Mouse (Mus musculus): Measurements from ENCODE around the gene Gng12. TPM values are rescaled to one million over a fixed set of nuclear protein-coding genes. Genes with fewer than 3 reads are reported as not detected.
A peak's percentile ranks its signal among the peaks of the same experiment; 100 is the strongest.

Gng12 gene
- 37.9 and 43.3 TPM in 2 replicates for total RNA-seq (2014; rRNA removed)
- 60.1 and 62.4 TPM in 2 replicates for polyA plus RNA-seq (2015; fragmentation: Nextera tagmentation; extraction: Ambion mirVana)

DNA sequence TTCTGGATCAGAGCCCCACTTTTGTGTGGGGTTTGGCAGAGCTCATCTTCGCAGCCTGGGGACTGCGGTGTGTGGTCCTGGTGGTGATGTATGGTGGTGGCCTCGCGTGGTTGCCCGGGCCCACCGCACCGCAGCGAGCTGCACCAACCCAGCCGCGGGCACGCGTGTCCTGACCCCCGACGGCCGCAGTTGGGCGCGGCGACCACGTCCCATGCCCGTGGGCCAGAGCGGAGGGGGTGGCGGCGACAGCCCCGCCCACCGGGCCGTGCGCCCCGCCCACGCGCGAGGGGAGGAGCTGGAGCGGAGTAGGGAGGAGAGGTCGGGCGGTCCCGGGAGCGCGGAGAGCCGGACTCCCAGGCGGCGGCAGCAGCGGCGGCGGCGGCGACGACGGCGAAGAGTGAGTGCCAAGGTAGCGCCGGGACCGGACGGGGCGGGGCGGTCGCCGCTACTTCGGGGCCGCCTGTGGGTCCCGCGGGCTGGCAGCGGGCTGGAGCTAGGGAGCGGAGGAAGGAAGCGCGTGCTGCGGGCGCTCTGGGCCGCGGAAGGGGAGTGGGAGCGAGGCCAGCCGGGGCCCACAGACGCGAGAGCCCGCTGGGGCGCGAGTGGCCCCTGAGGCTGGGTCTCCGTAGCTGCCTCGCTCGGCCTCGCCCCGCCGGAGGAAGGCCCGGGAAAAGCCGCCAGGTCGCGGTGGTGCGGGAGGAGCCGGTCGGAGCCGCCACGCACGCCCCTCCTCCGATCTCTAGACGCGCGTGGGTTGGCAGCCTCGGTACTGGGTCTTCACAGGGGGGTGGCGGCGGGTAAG, at the start of gene Gng12:
Gng12 (plus strand) TSS at position 279 of the 802 bp plus-strand sequence.
- no peaks in the 10 kb centered on the region for H3K36me3 ChIP-seq (ENCODE audit: insufficient read depth, low read length)
- ATAC-seq (ENCODE audit: low FRiP score) (peak; percentile 85), DNase-seq (ENCODE audit: low spot score) (peak; percentile 72)
- under 1% methylated on average over 68 of the region's 98 CpGs for WGBS
- peak within 1 kb of the TSS; percentile 84 for H3K4me2 ChIP-seq (ENCODE audit: low read depth, low read length, poor library complexity, severe bottlenecking)
- H3K9ac ChIP-seq (replicated peaks; ENCODE audit: low read length, poor library complexity, severe bottlenecking), result peak within 1 kb of the TSS; percentile 83
- H3K4me3 ChIP-seq (ENCODE audit: low read depth, low read length), result peak within 1 kb of the TSS; percentile 76
- no peaks in the 10 kb centered on the region for H3K9me3 ChIP-seq (ENCODE audit: low read length)
- H3K27ac ChIP-seq (ENCODE audit: low read depth, low read length), result peak within 1 kb of the TSS; percentile 51
- H3K4me1 ChIP-seq (ENCODE audit: insufficient read depth, low read length), result no peaks in the 10 kb centered on the region; the same call in 1 of the 2 replicates
- TF ChIP-seq CTCF (IDR thresholded peaks at IDR 0.05), result peak; percentile 23
- H3K27me3 ChIP-seq (ENCODE audit: insufficient read depth, low read length), result no peaks in the 10 kb centered on the region

DNA sequence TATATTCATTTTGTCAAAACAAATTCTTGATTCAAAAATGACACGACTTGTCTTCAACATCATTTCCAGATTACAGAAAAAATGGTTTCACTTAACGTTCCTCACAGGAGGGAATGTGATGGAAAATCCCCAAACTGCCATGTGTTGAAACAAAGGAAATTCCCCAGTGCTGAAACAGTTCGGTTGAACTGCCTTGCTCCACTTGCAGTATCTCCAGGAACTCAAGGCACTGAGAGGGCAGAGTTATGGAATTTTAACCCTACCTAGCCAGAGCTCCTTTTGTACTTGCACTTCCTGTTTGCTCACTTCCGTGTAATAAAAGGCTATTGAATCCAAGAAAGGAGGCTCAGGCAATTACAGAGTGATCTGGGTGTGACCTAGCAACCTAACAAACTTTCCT, 47.3 kb upstream of the Gng12 start:
- H3K9me3 ChIP-seq (ENCODE audit: low read length), result no peaks in the 10 kb centered on the region
- no peak overlapping the region for H3K27ac ChIP-seq (ENCODE audit: low read depth, low read length)
- no peak for ATAC-seq (ENCODE audit: low FRiP score)
- H3K27me3 ChIP-seq (ENCODE audit: insufficient read depth, low read length), result no peaks in the 10 kb centered on the region
- H3K4me2 ChIP-seq (ENCODE audit: low read depth, low read length, poor library complexity, severe bottlenecking), result no peak overlapping the region
- no peaks in the 10 kb centered on the region for H3K36me3 ChIP-seq (ENCODE audit: insufficient read depth, low read length)
- WGBS, result 44% methylated on average over 4 of the region's 4 CpGs
- no peak overlapping the region for H3K4me3 ChIP-seq (ENCODE audit: low read depth, low read length)
- TF ChIP-seq CTCF (IDR thresholded peaks at IDR 0.05), result no peak
- DNase-seq (ENCODE audit: low spot score), result no peak
- no peaks in the 10 kb centered on the region for H3K4me1 ChIP-seq (ENCODE audit: insufficient read depth, low read length)
- no peak overlapping the region for H3K9ac ChIP-seq (replicated peaks; ENCODE audit: low read length, poor library complexity, severe bottlenecking)

DNA sequence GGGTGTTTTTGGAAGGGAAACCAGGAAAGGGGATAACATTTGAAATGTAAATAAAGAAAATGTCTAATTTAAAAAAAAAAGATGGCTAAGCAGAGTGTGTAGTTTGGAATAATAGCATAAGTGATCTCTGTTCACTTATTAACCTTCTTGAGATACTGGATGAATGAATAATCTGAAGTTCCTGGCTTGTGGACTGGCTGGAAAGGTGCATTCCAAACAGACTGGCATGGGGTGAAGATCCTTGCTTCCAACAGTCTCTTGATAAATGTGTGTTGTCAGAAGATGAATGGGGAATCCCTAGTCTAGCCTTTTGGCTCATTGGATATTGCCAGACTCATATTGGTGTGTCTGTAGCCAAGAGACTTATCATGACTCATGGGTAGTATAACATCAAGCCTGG, 40.0 kb upstream of the Gng12 start:
- no peak for DNase-seq (ENCODE audit: low spot score)
- H3K4me2 ChIP-seq (ENCODE audit: low read depth, low read length, poor library complexity, severe bottlenecking), result no peak overlapping the region
- no peak overlapping the region for H3K27ac ChIP-seq (ENCODE audit: low read depth, low read length)
- no peak for ATAC-seq (ENCODE audit: low FRiP score)
- H3K9ac ChIP-seq (replicated peaks; ENCODE audit: low read length, poor library complexity, severe bottlenecking), result no peak overlapping the region
- TF ChIP-seq CTCF (IDR thresholded peaks at IDR 0.05), result no peak
- H3K27me3 ChIP-seq (ENCODE audit: insufficient read depth, low read length), result no peaks in the 10 kb centered on the region
- H3K9me3 ChIP-seq (ENCODE audit: low read length), result no peaks in the 10 kb centered on the region
- no peak overlapping the region for H3K4me3 ChIP-seq (ENCODE audit: low read depth, low read length)
- no peaks in the 10 kb centered on the region for H3K4me1 ChIP-seq (ENCODE audit: insufficient read depth, low read length)
- no peaks in the 10 kb centered on the region for H3K36me3 ChIP-seq (ENCODE audit: insufficient read depth, low read length)

DNA sequence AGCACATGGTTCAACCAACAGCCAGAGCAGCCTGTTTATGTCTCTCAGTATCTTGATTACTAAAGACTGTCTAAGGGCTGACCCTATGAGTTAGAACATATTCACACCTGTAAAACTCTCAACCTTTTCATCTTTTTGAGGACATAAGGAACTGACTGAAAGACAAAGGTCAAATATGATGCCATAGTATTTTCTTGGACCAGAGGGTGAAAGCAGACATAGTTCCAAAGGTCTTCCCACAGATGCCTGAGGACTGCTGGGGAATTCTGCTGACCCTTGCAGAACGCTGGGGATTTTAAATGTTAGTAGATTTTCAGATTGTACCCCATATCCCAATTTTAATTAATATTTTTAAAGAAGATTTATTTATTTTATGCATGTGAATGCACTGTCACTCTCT, 37.8 kb upstream of the Gng12 start:
- ATAC-seq (ENCODE audit: low FRiP score), result no peak
- Histone ChIP-seq H3K4me1 (ENCODE audit: insufficient read depth, low read length) (no peaks in the 10 kb centered on the region), H3K4me3 (ENCODE audit: low read depth, low read length) (no peak overlapping the region), H3K27ac (ENCODE audit: low read depth, low read length) (no peak overlapping the region), H3K9me3 (ENCODE audit: low read length) (no peaks in the 10 kb centered on the region), H3K4me2 (ENCODE audit: low read depth, low read length, poor library complexity, severe bottlenecking) (no peak overlapping the region), H3K36me3 (ENCODE audit: insufficient read depth, low read length) (no peaks in the 10 kb centered on the region), H3K27me3 (ENCODE audit: insufficient read depth, low read length) (no peaks in the 10 kb centered on the region), H3K9ac (replicated peaks; ENCODE audit: low read length, poor library complexity, severe bottlenecking) (no peak overlapping the region)
- 74% methylated on average over 1 of the region's 1 CpGs for WGBS
- DNase-seq (ENCODE audit: low spot score), result no peak
- TF ChIP-seq CTCF (IDR thresholded peaks at IDR 0.05), result no peak

DNA sequence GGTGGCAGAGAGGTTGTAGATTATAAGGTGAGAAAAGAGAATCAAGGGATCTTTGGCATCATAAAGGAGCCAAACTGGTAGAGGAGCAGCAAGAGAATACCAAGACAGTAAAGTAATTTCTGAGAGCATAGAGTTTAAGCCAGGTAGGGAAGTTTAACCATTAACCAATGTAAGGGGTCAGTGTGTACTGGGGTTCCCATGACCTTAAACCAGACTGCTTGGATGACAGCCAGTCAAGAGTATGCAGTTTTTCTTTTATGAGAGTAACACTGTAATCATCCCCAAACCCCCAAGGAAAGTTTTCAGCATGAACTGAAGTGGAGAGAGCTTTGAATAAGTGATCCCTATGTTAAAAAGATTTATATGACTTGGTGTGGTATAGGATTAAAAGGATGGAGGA, 36.8 kb upstream of the Gng12 start:
- no peak overlapping the region for H3K4me3 ChIP-seq (ENCODE audit: low read depth, low read length)
- no peaks in the 10 kb centered on the region for H3K9me3 ChIP-seq (ENCODE audit: low read length)
- H3K4me2 ChIP-seq (ENCODE audit: low read depth, low read length, poor library complexity, severe bottlenecking), result no peak overlapping the region
- H3K4me1 ChIP-seq (ENCODE audit: insufficient read depth, low read length), result no peaks in the 10 kb centered on the region
- no peaks in the 10 kb centered on the region for H3K36me3 ChIP-seq (ENCODE audit: insufficient read depth, low read length)
- H3K27ac ChIP-seq (ENCODE audit: low read depth, low read length), result no peak overlapping the region
- no peak overlapping the region for H3K9ac ChIP-seq (replicated peaks; ENCODE audit: low read length, poor library complexity, severe bottlenecking)
- H3K27me3 ChIP-seq (ENCODE audit: insufficient read depth, low read length), result no peaks in the 10 kb centered on the region
- DNase-seq (ENCODE audit: low spot score), result no peak
- TF ChIP-seq CTCF (IDR thresholded peaks at IDR 0.05), result no peak
- no peak for ATAC-seq (ENCODE audit: low FRiP score)

DNA sequence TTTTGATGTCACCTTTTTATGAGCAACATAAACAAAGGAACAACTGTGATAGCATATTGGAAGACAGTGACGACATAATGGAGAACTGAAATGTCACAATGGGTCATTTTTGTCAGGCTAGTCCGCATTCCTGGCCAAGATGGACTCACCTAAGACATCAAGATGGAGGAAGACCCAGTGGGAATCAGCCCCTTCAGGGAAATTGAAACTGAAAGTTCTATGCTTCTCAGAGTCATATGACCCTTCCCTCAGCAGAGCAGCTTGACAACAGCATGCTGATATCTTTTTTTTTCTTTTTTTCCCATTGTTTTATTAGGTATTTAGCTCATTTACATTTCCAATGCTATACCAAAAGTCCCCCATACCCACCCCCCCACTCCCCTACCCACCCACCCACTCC, 31.7 kb upstream of the Gng12 start:
- H3K36me3 ChIP-seq (ENCODE audit: insufficient read depth, low read length), result no peaks in the 10 kb centered on the region
- ATAC-seq (ENCODE audit: low FRiP score) (no peak), DNase-seq (ENCODE audit: low spot score) (no peak)
- no peak overlapping the region for H3K9ac ChIP-seq (replicated peaks; ENCODE audit: low read length, poor library complexity, severe bottlenecking)
- no peaks in the 10 kb centered on the region for H3K27me3 ChIP-seq (ENCODE audit: insufficient read depth, low read length)
- no peak overlapping the region for H3K4me3 ChIP-seq (ENCODE audit: low read depth, low read length)
- WGBS, result 89% methylated on average over 2 of the region's 2 CpGs
- H3K4me1 ChIP-seq (ENCODE audit: insufficient read depth, low read length), result no peaks in the 10 kb centered on the region
- H3K9me3 ChIP-seq (ENCODE audit: low read length), result no peaks in the 10 kb centered on the region
- H3K4me2 ChIP-seq (ENCODE audit: low read depth, low read length, poor library complexity, severe bottlenecking), result no peak overlapping the region
- no peak for TF ChIP-seq CTCF (IDR thresholded peaks at IDR 0.05)
- no peak overlapping the region for H3K27ac ChIP-seq (ENCODE audit: low read depth, low read length)
